Mouse (Mus musculus) heart, adult 2 months (tissue): Measurements from ENCODE around the gene Renbp. TPM values are rescaled to one million over a fixed set of nuclear protein-coding genes. Genes with fewer than 3 reads are reported as not detected.

Experiments used
- DNase-seq, 2 experiments: peaks; one replicate each; pipeline ENCODE4 v3.0.0; 2021
- H3K27ac ChIP-seq: fragments of 200-600 bp; 2 replicates; pipeline ENCODE4 v1.8.1; 2022
- H3K27me3 ChIP-seq: fragments of 200-500 bp; 2 replicates; pipeline ENCODE4 v1.6.1; 2012; ENCODE audit warnings: mild to moderate bottlenecking, low read length, inconsistent platforms, mixed read lengths; ENCODE audit not compliant: control insufficient read depth, insufficient read depth
- H3K36me3 ChIP-seq: fragments of 200-500 bp; 2 replicates; pipeline ENCODE4 v1.6.1; 2012; ENCODE audit warnings: low read length, inconsistent platforms; ENCODE audit not compliant: control insufficient read depth, insufficient read depth
- H3K4me1 ChIP-seq: fragments of 200-500 bp; 2 replicates; pipeline ENCODE4 v1.6.1; 2011; ENCODE audit warnings: low read length; ENCODE audit not compliant: control insufficient read depth, insufficient read depth
- H3K4me3 ChIP-seq: fragments of 200-600 bp; 2 replicates; pipeline ENCODE4 v1.8.1; 2022
- H3K79me2 ChIP-seq: fragments of 200-500 bp; replicated peaks from 2 replicates; pipeline ENCODE4 v1.6.1; 2012; ENCODE audit warnings: mild to moderate bottlenecking, inconsistent platforms, low read length, moderate library complexity, mixed read lengths; ENCODE audit not compliant: control insufficient read depth, insufficient read depth
- H3K9ac ChIP-seq: fragments of 200-500 bp; 2 replicates; pipeline ENCODE4 v1.6.1; 2012; ENCODE audit warnings: low read depth, mild to moderate bottlenecking, control low read depth, inconsistent platforms, low read length, mixed read lengths
- CTCF ChIP-seq: fragments of 200-600 bp; IDR thresholded peaks from 2 replicates; pipeline ENCODE4 v1.8.1; 2022; ENCODE audit warnings: antibody characterized with exemption, mild to moderate bottlenecking, moderate library complexity
- EP300 ChIP-seq: fragments of 200-500 bp; IDR thresholded peaks from 2 replicates; pipeline ENCODE4 v1.6.1; 2011; ENCODE audit warnings: low read depth, low read length, control low read depth; ENCODE audit not compliant: insufficient read depth
- POLR2A ChIP-seq: fragments of 200-500 bp; IDR thresholded peaks from 2 replicates; pipeline ENCODE4 v1.6.1; 2011; ENCODE audit warnings: mild to moderate bottlenecking, low read depth, low read length, control low read depth; ENCODE audit not compliant: insufficient read depth
- WGBS: fragments of 180-500 bp; shearing (Covaris S2); methylation state at CpG from one replicate; pipeline ENCODE4 v1.1.7; 2018; 5-methylcytosine and 5-hydroxymethylcytosine counted together
- intact Hi-C: fragments of 180-260 bp; cut with DNase I; formaldehyde crosslinking; loops from one replicate; pipeline ENCODE4 v1.15.1; 2025
- polyA plus RNA-seq: library from polyadenylated mRNA; depleted of rRNA; stranded (reverse); fragments of >200 nt; gene quantifications from 2 replicates; pipeline ENCODE4 v1.2.3, GENCODE M21; 2012
- total RNA-seq, 2 experiments: library from RNA; stranded (reverse); gene quantifications; 2 replicates each; pipeline ENCODE4 v1.2.3; 2021

The Renbp gene
- total and polyA plus RNA-seq, 3 experiments: 3.7 to 7.1 (median 5.1) TPM

DNA sequence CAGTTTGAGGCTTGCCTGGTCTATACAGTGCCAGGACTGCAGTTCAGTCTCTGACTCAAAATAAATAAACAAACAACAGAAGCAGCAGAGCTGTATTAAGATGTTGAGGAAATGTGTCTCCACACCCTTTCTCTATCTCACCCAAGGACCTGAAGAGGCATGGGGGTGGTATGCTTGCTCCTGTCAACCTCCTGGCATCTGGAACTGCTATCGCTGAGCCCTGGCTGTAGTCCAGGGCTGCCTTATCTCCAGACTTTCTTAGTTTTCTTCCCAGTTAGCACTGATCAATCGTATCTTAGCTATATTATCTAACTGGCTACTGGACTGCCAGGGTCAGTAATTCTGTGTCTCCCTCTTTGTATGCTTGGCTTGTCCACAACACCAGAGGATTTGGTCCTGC, 11.2 kb upstream of the Renbp start:
- 29% methylated on average over 2 of the region's 2 CpGs for WGBS
- Histone ChIP-seq H3K27ac (no peak overlapping the region), H3K79me2 (no peaks in the 10 kb centered on the region), H3K36me3 (no peaks in the 10 kb centered on the region; the same call in 1 of the 2 replicates), H3K27me3 (no peaks in the 10 kb centered on the region), H3K4me1 (no peaks in the 10 kb centered on the region), H3K9ac (no peak overlapping the region), H3K4me3 (no peak overlapping the region)
- TF ChIP-seq EP300 (no peak), POLR2A (no peak), CTCF (no peak)
- DNase-seq: no peak
- intact Hi-C loops: no loop called here

DNA sequence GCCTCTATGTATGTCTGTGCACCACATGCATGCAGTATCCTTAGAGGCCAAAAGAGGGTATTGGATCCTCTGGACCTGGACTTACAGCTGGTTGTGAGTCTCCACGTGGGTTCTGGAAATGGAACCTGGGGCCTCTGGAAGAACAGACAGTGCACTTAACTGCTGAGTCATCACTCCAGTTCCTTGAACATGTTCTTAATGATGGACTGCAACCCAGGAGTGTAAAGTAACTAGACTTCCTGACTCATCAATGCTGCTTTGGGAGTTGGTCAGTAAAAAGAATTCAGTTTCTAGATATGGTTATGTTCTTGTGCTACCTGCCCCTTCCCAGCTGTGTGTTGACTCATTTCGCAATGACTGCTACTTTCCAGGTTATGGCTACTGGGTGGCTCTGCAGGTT, 1.2 kb upstream of the Renbp start:
- Histone ChIP-seq H3K9ac (no peak overlapping the region), H3K79me2 (no peaks in the 10 kb centered on the region), H3K27me3 (no peaks in the 10 kb centered on the region), H3K36me3 (no peaks in the 10 kb centered on the region), H3K27ac (no peak overlapping the region), H3K4me3 (no peak overlapping the region), H3K4me1 (peaks cover 1% of the 10 kb centered on the region; the same call in 1 of the 2 replicates)
- DNase-seq: no peak
- 79% methylated on average over 2 of the region's 2 CpGs for WGBS
- no peak for TF ChIP-seq EP300
- TF ChIP-seq POLR2A: no peak
- no peak for TF ChIP-seq CTCF
- intact Hi-C loops: no loop called here

DNA sequence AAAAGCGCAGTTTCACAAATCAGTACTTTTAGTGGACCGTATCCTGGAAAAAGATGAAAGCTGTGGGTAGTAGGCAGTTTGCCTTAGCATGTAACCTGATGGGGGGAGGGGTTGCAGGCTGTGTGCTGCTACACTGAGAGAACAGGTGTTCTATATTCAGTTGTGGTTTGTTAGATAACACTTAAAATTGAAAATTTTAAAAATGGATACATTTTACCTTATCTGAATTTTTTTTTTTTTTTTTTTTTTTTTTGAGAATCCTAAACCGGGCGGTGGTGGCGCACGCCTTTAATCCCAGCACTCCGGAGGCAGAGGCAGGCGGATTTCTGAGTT, 8.1 kb downstream of the Renbp start:
- DNase-seq: no peak
- whole genome bisulfite sequencing: 74% methylated on average over 8 of the region's 8 CpGs
- H3K79me2 ChIP-seq: no peaks in the 10 kb centered on the region
- H3K27ac ChIP-seq: no peak overlapping the region
- no peaks in the 10 kb centered on the region; the same call in 1 of the 2 replicates for H3K4me1 ChIP-seq
- H3K4me3 ChIP-seq: peak overlapping the region; percentile 69
- TF ChIP-seq POLR2A (no peak), EP300 (no peak), CTCF (no peak)
- intact Hi-C loops: no loop called here
- H3K9ac ChIP-seq: peak overlapping the region; percentile 70; the same call in 1 of the 2 replicates
- no peaks in the 10 kb centered on the region for H3K27me3 ChIP-seq
- no peaks in the 10 kb centered on the region for H3K36me3 ChIP-seq

DNA sequence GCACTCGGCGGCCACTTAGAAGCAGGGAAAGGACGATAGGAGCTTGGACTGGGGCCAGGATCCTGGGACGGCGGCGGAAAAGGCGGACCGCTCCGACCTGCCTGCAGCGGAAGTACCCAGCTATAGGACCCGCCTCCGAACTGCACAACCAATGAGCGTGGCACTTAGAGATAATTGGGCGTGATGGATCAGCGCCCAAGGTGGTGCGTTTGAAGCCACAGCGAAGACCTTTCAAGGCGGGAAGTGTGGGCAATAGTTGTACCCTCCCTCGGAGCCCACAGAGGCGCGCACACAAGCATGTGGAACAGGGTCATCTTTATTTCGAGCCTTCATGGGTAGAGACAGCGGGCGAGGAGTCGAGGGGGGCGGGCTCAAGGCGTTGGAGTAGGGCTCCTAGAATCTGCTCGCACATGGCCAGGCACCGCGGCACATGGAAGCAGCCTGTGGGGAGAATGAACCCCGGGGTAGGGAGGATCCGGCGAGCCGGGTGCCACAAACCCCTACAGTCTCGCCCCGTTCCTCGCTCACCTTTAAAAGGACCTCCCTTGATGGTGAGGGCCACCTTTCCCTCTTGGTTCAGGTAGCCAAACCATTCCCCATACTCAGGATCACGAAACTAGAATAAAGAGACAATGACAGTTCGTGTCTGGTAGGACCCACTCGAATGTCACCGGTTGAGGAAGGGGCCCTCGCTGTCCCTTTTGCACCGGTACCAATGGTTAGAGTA, 8.7 kb downstream of the Renbp start, which contains the start of the genes Arhgap4 and Naa10:
TSS of gene Arhgap4 (minus strand) at position 48 of the 727 bp plus-strand sequence.
TSS of gene Naa10 (minus strand) at position 122 of the 727 bp plus-strand sequence.
- 22% methylated on average over 42 of the region's 43 CpGs for WGBS
- intact Hi-C loops: loop anchor here (2.0 kb wide), 1 partner anchor 41 kb away; no protein-coding TSS in a partner anchor
- H3K4me1 ChIP-seq: no peaks in the 10 kb centered on the region; the same call in 1 of the 2 replicates

DNA sequence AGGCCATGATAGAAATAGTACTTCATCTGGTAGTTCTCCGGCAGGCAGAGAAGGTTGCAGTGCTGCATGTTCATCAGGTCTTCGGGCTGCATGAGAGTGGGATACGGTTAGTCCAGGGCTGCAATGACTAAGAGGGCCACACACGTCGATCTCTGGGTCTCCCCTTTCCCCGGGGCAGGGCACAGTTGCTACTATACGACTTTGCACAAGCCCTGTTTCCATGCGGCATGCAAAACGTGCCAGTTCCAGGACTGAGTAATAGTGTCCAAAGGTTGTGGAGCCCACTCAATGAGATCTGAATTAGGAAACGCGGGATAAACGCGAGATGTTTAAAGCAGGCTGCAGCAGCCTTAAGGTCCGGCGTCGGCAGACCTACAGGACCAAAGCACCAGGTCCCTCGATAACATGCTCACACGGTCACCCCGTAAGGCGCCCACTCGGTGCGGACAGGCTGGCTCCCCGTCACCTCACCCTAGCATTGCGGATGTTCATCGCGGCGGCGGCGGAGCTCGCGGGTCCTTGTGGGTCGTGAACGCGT, 9.3 kb downstream of the Renbp start:
- TF ChIP-seq POLR2A (no peak), EP300 (no peak), CTCF (no peak)
- Histone ChIP-seq H3K79me2 (no peaks in the 10 kb centered on the region), H3K36me3 (no peaks in the 10 kb centered on the region), H3K4me3 (peak overlapping the region; percentile 69), H3K9ac (peak overlapping the region; percentile 87), H3K27me3 (no peaks in the 10 kb centered on the region), H3K4me1 (no peaks in the 10 kb centered on the region; the same call in 1 of the 2 replicates), H3K27ac (peak overlapping the region; percentile 80)
- no peak for DNase-seq
- intact Hi-C loops: loop anchor here (2.0 kb wide), 1 partner anchor 41 kb away; no protein-coding TSS in a partner anchor
- 21% methylated on average over 34 of the region's 34 CpGs for WGBS

More for the DNA sequence above, 8.7 kb downstream of the Renbp start, which contains the start of the genes Arhgap4 and Naa10:
- Histone ChIP-seq H3K27ac (peak within 1 kb of the TSS; percentile 80), H3K4me3 (peak within 1 kb of the TSS; percentile 69), H3K27me3 (no peaks in the 10 kb centered on the region), H3K9ac (peak within 1 kb of the TSS; percentile 87), H3K79me2 (no peaks in the 10 kb centered on the region), H3K36me3 (no peaks in the 10 kb centered on the region)
- DNase-seq: peak; percentile 87 to 90
- TF ChIP-seq EP300 (no peak), POLR2A (peak; percentile 74), CTCF (no peak)

DNA sequence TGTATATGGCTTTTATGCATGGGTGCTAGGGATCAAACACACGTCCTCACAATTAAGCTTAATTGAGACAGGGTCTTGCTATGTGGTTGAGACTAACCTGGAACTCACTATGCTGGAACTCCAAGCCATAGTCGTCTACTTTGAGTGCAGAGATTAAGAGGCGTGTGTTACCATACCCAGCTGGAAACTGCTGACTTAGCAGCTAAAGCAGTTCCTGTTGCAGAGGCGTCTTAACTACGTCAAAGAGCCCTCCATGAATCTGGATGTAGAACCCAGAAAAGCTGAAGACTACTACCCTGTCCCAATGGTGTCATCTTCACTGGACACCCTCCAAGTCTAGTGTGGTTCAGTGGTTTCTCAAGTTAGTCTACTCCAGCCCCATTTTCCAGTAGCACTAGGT, 12.0 kb downstream of the Renbp start:
- WGBS: 84% methylated on average over 5 of the region's 5 CpGs
- no peak for TF ChIP-seq CTCF
- no peak for TF ChIP-seq POLR2A
- no peak for TF ChIP-seq EP300
- H3K4me1 ChIP-seq: no peaks in the 10 kb centered on the region; the same call in 1 of the 2 replicates
- H3K27me3 ChIP-seq: no peaks in the 10 kb centered on the region
- no peaks in the 10 kb centered on the region for H3K36me3 ChIP-seq
- H3K4me3 ChIP-seq: no peak overlapping the region
- no peak for DNase-seq
- H3K9ac ChIP-seq: no peak overlapping the region
- intact Hi-C loops: no loop called here
- H3K27ac ChIP-seq: no peak overlapping the region
- H3K79me2 ChIP-seq: no peaks in the 10 kb centered on the region
